ENCODE assay signal across 16 mouse cellular contexts in the genomic region with DNA sequence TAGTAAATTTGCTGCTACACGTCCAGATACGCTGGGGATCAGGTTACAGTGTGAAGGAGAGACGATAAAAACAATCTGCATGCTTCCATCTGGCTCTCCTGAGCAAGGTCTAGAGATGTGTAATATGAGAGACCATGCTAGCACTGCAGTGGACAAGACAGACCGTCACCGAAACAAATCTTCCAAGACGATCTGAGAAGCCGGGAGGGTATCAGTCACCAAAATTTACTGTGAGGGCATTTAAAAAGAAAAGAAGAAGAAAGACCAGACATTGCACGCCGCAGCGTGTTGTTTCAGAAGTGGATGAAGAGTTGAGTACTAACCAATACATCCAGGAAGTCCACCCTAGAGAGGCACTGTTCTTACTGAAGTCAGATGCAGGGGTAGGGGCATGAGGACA. TPM values are rescaled to one million over a fixed set of nuclear protein-coding genes. Genes with fewer than 3 reads are reported as not detected.
DNase-seq lines count a peak whose midpoint lies in the region; ATAC-seq and TF ChIP-seq lines count a peak whose summit lies in the region.
"Had no signal": no experiment of that assay in that cellular context is flagged by ENCODE, and none has a peak within 500 bp of the region (broad histone marks: within the 10 kb centered on the region; RNA-seq: fewer than 3 reads in every experiment).

No protein-coding gene starts in this region.

- H3K9ac ChIP-seq in hindbrain, embryonic 16.5 days (ENCODE audit: low read depth, low read length), result no peak overlapping the region
- no peak overlapping the region for H3K9ac ChIP-seq in stomach, embryonic 14.5 days (replicated peaks; ENCODE audit: low read depth, low read length)
- no peak overlapping the region for H3K9ac ChIP-seq in stomach, postnatal 0 days (ENCODE audit: low read length)
- H3K9ac ChIP-seq: forebrain, embryonic 12.5 days; liver, embryonic 13.5 days had no signal

- TF ChIP-seq CTCF in stomach, postnatal 0 days (IDR thresholded peaks at IDR 0.05; ENCODE audit: low read depth), result no peak

- H3K4me3 ChIP-seq in hindbrain, embryonic 10.5 days, result no peak overlapping the region
- no peak overlapping the region for H3K4me3 ChIP-seq in hindbrain, embryonic 16.5 days (ENCODE audit: low read length)
- no peak overlapping the region for H3K4me3 ChIP-seq in stomach, embryonic 14.5 days (ENCODE audit: low read depth, low read length)
- H3K4me3 ChIP-seq in stomach, postnatal 0 days (ENCODE audit: low read depth, low read length), result no peak overlapping the region
- 0 out of 2 replicates have a peak overlapping the region, but pooled peaks have one; percentile 17 for H3K4me3 ChIP-seq in limb, embryonic 10.5 days
- H3K4me3 ChIP-seq: forebrain, embryonic 12.5 days; liver, embryonic 13.5 days; midbrain, embryonic 10.5 days had no signal

- no peak overlapping the region for H3K4me2 ChIP-seq in hindbrain, embryonic 16.5 days (ENCODE audit: low read length)
- 0 out of 2 replicates have a peak overlapping the region, but pooled peaks have one; percentile 4 for H3K4me2 ChIP-seq in stomach, embryonic 14.5 days (replicated peaks; ENCODE audit: low read depth, low read length)
- no peak overlapping the region for H3K4me2 ChIP-seq in stomach, postnatal 0 days (replicated peaks; ENCODE audit: low read depth)
- H3K4me2 ChIP-seq: forebrain, embryonic 12.5 days; liver, embryonic 13.5 days had no signal

- no peaks in the 10 kb centered on the region for H3K9me3 ChIP-seq in hindbrain, embryonic 10.5 days
- H3K9me3 ChIP-seq in hindbrain, embryonic 16.5 days (ENCODE audit: control insufficient read depth, low read length), result peaks cover 3% of the 10 kb centered on the region; the same call in 1 of the 2 replicates
- no peaks in the 10 kb centered on the region for H3K9me3 ChIP-seq in stomach, embryonic 14.5 days (ENCODE audit: control insufficient read depth, low read depth, low read length)
- H3K9me3 ChIP-seq in stomach, postnatal 0 days (ENCODE audit: control insufficient read depth, low read length), result no peaks in the 10 kb centered on the region
- no peaks in the 10 kb centered on the region for H3K9me3 ChIP-seq in limb, embryonic 10.5 days (replicated peaks)
- H3K9me3 ChIP-seq: forebrain, embryonic 12.5 days; liver, embryonic 13.5 days; midbrain, embryonic 10.5 days had no signal

- H3K4me1 ChIP-seq in hindbrain, embryonic 10.5 days (replicated peaks), result peaks cover 32% of the 10 kb centered on the region
- peaks cover 22% of the 10 kb centered on the region for H3K4me1 ChIP-seq in hindbrain, embryonic 16.5 days (ENCODE audit: control insufficient read depth, insufficient read depth, low read depth, low read length)
- peaks cover 26% of the 10 kb centered on the region for H3K4me1 ChIP-seq in stomach, embryonic 14.5 days (ENCODE audit: control insufficient read depth, insufficient read depth, low read length)
- peaks cover 5% of the 10 kb centered on the region; the same call in 1 of the 2 replicates for H3K4me1 ChIP-seq in stomach, postnatal 0 days (replicated peaks; ENCODE audit: control insufficient read depth, insufficient read depth)
- peaks cover 51% of the 10 kb centered on the region for H3K4me1 ChIP-seq in limb, embryonic 10.5 days

- H3K27me3 ChIP-seq in hindbrain, embryonic 10.5 days (ENCODE audit: insufficient read depth, poor library complexity, severe bottlenecking), result no peaks in the 10 kb centered on the region
- no peaks in the 10 kb centered on the region for H3K27me3 ChIP-seq in hindbrain, embryonic 16.5 days (replicated peaks; ENCODE audit: control insufficient read depth, insufficient read depth, low read length)
- no peaks in the 10 kb centered on the region for H3K27me3 ChIP-seq in stomach, embryonic 14.5 days (ENCODE audit: control insufficient read depth, insufficient read depth, low read length)
- no peaks in the 10 kb centered on the region for H3K27me3 ChIP-seq in stomach, postnatal 0 days (ENCODE audit: control insufficient read depth, insufficient read depth, low read length)
- H3K27me3 ChIP-seq in limb, embryonic 10.5 days (ENCODE audit: low read depth, poor library complexity, severe bottlenecking), result no peaks in the 10 kb centered on the region
- H3K27me3 ChIP-seq: forebrain, embryonic 12.5 days; liver, embryonic 13.5 days had no signal

- no peak for TF ChIP-seq EP300 in stomach, postnatal 0 days (optimal IDR thresholded peaks at IDR 0.05)

- peak overlapping the region; percentile 12; the same call in 1 of the 2 replicates for H3K27ac ChIP-seq in hindbrain, embryonic 10.5 days
- no peak overlapping the region for H3K27ac ChIP-seq in hindbrain, embryonic 16.5 days (ENCODE audit: low read depth, low read length)
- peak overlapping the region; percentile 52; the same call in 1 of the 2 replicates for H3K27ac ChIP-seq in stomach, embryonic 14.5 days (ENCODE audit: low read length)
- H3K27ac ChIP-seq in stomach, postnatal 0 days (replicated peaks), result no peak overlapping the region
- peak overlapping the region; percentile 78 for H3K27ac ChIP-seq in limb, embryonic 10.5 days
- H3K27ac ChIP-seq: forebrain, embryonic 12.5 days; liver, embryonic 13.5 days; midbrain, embryonic 10.5 days had no signal

- 75% methylated on average over 10 of the region's 10 CpGs for WGBS in hindbrain, embryonic 10.5 days
- 87% methylated on average over 10 of the region's 10 CpGs for WGBS in hindbrain, embryonic 16.5 days
- 34% methylated on average over 10 of the region's 10 CpGs for WGBS in stomach, embryonic 14.5 days
- WGBS in stomach, postnatal 0 days, result 51% methylated on average over 10 of the region's 10 CpGs
- WGBS in limb, embryonic 10.5 days, result 34% methylated on average over 10 of the region's 10 CpGs

- ATAC-seq in hindbrain, embryonic 16.5 days, result no peak
- ATAC-seq in stomach, embryonic 14.5 days (ENCODE audit: insufficient number of reproducible peaks, insufficient read depth, low FRiP score, low read depth), result no peak
- no peak for ATAC-seq in stomach, postnatal 0 days (ENCODE audit: low FRiP score, low TSS enrichment)
- ATAC-seq: CD4-positive, CD25-positive, alpha-beta regulatory T cell, adult 4 months had no signal

- no peak for DNase-seq in hindbrain, embryonic 10.5 days (ENCODE audit: low spot score)
- no peak for DNase-seq in stomach, postnatal 0 days (ENCODE audit: low spot score)
- no peak for DNase-seq in limb, embryonic 10.5 days (ENCODE audit: low spot score)
- no peak for DNase-seq in right cerebral cortex, adult 2 months (ENCODE audit: low spot score in 2 of 2)
- no peak for DNase-seq in adrenal gland, postnatal 25 days
- DNase-seq: adrenal gland, adult 2 months; cerebellum, adult 2 months; kidney, adult 11 months; liver, embryonic 13.5 days; spleen, adult 18-20 months; thymus, postnatal 25 days had no signal

- peaks cover 5% of the 10 kb centered on the region; the same call in 1 of the 2 replicates for H3K36me3 ChIP-seq in hindbrain, embryonic 10.5 days
- H3K36me3 ChIP-seq in hindbrain, embryonic 16.5 days (ENCODE audit: control insufficient read depth, insufficient read depth, low read length), result no peaks in the 10 kb centered on the region
- H3K36me3 ChIP-seq in stomach, embryonic 14.5 days (ENCODE audit: control insufficient read depth, insufficient read depth, low read length), result no peaks in the 10 kb centered on the region
- H3K36me3 ChIP-seq in stomach, postnatal 0 days (ENCODE audit: control insufficient read depth, insufficient read depth, low read length), result no peaks in the 10 kb centered on the region
- no peaks in the 10 kb centered on the region for H3K36me3 ChIP-seq in limb, embryonic 10.5 days
- H3K36me3 ChIP-seq: liver, embryonic 13.5 days had no signal

RNA-seq across cellular contexts. Expression of gene Foxp1, which starts 39.0 kb away (rescaled TPM):
- 64.3 and 67.1 TPM in 2 replicates for polyA plus RNA-seq in hindbrain, embryonic 10.5 days (2016; fragmentation: Nextera tagmentation; extraction: Ambion mirVana)
- polyA plus RNA-seq in hindbrain, embryonic 16.5 days (2015; fragmentation: Nextera tagmentation; extraction: Ambion mirVana), result 47.8 and 63.7 TPM in 2 replicates
- polyA plus RNA-seq in stomach, embryonic 14.5 days (2014; fragmentation: Nextera tagmentation; extraction: Ambion mirVana), result 190 TPM in 2 replicates
- 68.9 and 74.5 TPM in 2 replicates for polyA plus RNA-seq in stomach, postnatal 0 days (2015; fragmentation: Nextera tagmentation; extraction: Ambion mirVana)
- 30.6 and 47.3 TPM in 2 replicates for polyA plus RNA-seq in limb, embryonic 10.5 days (2016; fragmentation: Nextera tagmentation; extraction: Ambion mirVana)
- 51.1 and 58.1 TPM in 2 replicates for total RNA-seq in adrenal gland, postnatal 25 days (2021)

Comparison
In these comparisons a context has a peak if more than half of its experiments do, and no peak if none do; other contexts are left out.
1. H3K27ac ChIP-seq: peak in hindbrain, embryonic 10.5 days (single experiment), stomach, embryonic 14.5 days (single experiment) and limb, embryonic 10.5 days (single experiment); none in hindbrain, embryonic 16.5 days (single experiment) and stomach, postnatal 0 days (single experiment).